Mouse (Mus musculus) liver, embryonic 12.5 days (tissue): ENCODE data around the gene Emid1. TPM values are rescaled to one million over a fixed set of nuclear protein-coding genes. Genes with fewer than 3 reads are reported as not detected.
A peak's percentile ranks its signal among the peaks of the same experiment; 100 is the strongest.

Source experiments
- ATAC-seq: fragments of 200-750 bp; cut with Nextera tagmentation; 2 replicates; pipeline ENCODE4 v1.8.0; 2017; ENCODE audit warnings: moderate number of reproducible peaks, mild to moderate bottlenecking, moderate library complexity
- H3K27ac ChIP-seq: fragments of 300-500 bp; sonication (generic); 2 replicates; pipeline ENCODE4 v1.5.1; 2016; ENCODE audit warnings: mild to moderate bottlenecking
- H3K27me3 ChIP-seq: fragments of 300-500 bp; sonication (generic); replicated peaks from 2 replicates; pipeline ENCODE4 v1.6.1; 2016; ENCODE audit warnings: mild to moderate bottlenecking, moderate library complexity
- H3K36me3 ChIP-seq: fragments of 300-500 bp; sonication (generic); 2 replicates; pipeline ENCODE4 v1.6.1; 2016; ENCODE audit warnings: mild to moderate bottlenecking, moderate library complexity
- H3K4me1 ChIP-seq: fragments of 300-500 bp; sonication (generic); 2 replicates; pipeline ENCODE4 v1.6.1; 2016
- H3K4me2 ChIP-seq: fragments of 300-500 bp; sonication (generic); 2 replicates; pipeline ENCODE4 v1.6.1; 2016; ENCODE audit warnings: mild to moderate bottlenecking, moderate library complexity
- H3K4me3 ChIP-seq: fragments of 300-500 bp; sonication (generic); 2 replicates; pipeline ENCODE4 v1.5.1; 2016; ENCODE audit warnings: mild to moderate bottlenecking, moderate library complexity
- H3K9ac ChIP-seq: fragments of 300-500 bp; sonication (generic); 2 replicates; pipeline ENCODE4 v1.6.1; 2016; ENCODE audit warnings: mild to moderate bottlenecking, moderate library complexity
- H3K9me3 ChIP-seq: fragments of 300-500 bp; sonication (generic); replicated peaks from 2 replicates; pipeline ENCODE4 v1.6.1; 2016; ENCODE audit warnings: mild to moderate bottlenecking, moderate library complexity
- WGBS: fragments of 180-500 bp; shearing (Covaris S2); methylation state at CpG from one replicate; pipeline ENCODE4 v1.1.7; 2016; ENCODE audit not compliant: insufficient replicate concordance; 5-methylcytosine and 5-hydroxymethylcytosine counted together
- polyA plus RNA-seq: library from polyadenylated mRNA; unstranded; fragments of >200 nt; fragmentation: Nextera tagmentation; extraction: Ambion mirVana; gene quantifications from 2 replicates; pipeline ENCODE4 v1.2.1, GENCODE M21; 2016

Gene Emid1
- 9.0 and 9.1 TPM in 2 replicates for polyA plus RNA-seq

DNA sequence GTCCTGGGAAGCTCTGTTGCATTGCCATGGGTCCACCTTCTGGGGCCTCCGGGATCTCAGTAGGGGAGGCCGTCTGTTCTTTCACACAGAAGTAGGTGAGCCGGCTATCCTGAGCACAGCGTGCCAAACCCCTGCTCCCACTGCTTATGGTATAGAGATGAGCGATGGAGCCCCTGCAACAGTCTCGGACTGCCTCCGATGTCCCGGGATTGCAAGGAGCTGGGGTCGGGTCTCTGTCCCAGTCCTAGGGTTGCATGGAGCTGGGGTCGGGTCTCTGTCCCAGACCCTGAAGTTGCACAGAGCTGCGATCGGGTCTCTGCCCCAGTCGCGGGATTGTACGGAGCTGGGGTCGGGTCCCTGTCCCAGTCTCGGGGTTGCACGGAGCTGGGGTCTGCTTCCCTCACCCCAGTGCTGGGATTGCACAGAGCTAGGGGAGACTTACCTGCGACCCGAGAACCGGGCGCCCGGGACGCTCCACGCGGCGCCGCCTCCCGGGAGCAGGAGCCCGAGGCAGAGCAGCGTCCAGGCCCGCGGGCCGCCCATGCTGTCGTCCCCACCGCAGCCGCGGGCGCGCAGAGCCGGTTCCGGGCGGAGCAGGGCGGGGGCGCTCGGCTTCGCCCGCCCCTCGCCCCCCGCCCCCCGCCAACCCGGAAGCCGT lies at the start of gene Emid1:
TSS of gene Emid1 (minus strand) at position 578 of the 658 bp plus-strand sequence.
- peak; percentile 31 for ATAC-seq
- Histone ChIP-seq H3K36me3 (no peaks in the 10 kb centered on the region), H3K27me3 (peaks cover 37% of the 10 kb centered on the region), H3K4me1 (peaks cover 52% of the 10 kb centered on the region), H3K9ac (peak within 1 kb of the TSS; percentile 64), H3K27ac (no peak within 1 kb of the TSS), H3K4me3 (peak within 1 kb of the TSS; percentile 58), H3K4me2 (peak within 1 kb of the TSS; percentile 80), H3K9me3 (no peaks in the 10 kb centered on the region)
- 4% methylated on average over 48 of the region's 53 CpGs for WGBS

DNA sequence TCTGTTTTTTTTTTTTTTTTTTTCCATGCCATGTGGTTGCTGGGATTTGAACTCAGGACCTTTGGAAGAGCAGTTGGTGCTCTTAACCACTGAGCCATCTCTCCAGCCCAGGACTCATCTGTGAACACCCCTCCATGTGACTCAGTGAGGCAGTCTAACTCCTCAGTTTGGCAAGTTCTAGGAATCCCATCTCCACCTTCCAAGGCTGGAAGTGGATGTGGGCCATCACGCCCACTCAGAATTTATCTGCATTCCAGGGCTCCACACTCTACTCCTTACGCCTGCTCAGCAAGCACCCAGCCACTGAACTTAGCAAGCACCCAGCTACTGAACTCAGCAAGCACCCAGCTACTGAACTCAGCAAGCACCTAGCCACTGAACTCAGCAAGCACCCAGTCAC lies 47.8 kb upstream of the Emid1 start:
- whole genome bisulfite sequencing = 63% methylated on average over 2 of the region's 2 CpGs
- Histone ChIP-seq H3K9me3 (no peaks in the 10 kb centered on the region), H3K4me3 (no peak overlapping the region), H3K4me1 (no peaks in the 10 kb centered on the region), H3K27ac (no peak overlapping the region), H3K27me3 (no peaks in the 10 kb centered on the region), H3K36me3 (no peaks in the 10 kb centered on the region), H3K4me2 (no peak overlapping the region), H3K9ac (no peak overlapping the region)
- no peak for ATAC-seq

DNA sequence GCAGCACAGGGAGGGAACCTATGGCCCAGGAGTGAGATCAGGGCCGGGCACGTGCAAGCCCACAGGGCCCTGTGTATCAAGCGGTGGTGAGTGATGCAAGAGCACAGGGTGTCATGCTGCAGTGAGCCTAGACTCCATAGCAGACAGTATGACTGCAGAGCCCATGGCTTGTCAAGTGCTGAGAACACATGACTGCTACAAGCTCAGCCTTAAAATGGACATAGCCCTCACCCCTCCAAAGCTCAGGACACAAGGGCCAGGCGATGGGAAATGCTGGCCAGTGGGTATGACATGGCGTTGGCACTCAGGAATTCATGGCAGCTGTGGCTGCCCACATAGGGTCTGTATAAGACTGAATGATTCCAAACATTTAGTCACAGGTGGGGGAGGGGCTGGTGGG lies 45.0 kb upstream of the Emid1 start:
- H3K4me1 ChIP-seq = peaks cover 10% of the 10 kb centered on the region; the same call in 1 of the 2 replicates

DNA sequence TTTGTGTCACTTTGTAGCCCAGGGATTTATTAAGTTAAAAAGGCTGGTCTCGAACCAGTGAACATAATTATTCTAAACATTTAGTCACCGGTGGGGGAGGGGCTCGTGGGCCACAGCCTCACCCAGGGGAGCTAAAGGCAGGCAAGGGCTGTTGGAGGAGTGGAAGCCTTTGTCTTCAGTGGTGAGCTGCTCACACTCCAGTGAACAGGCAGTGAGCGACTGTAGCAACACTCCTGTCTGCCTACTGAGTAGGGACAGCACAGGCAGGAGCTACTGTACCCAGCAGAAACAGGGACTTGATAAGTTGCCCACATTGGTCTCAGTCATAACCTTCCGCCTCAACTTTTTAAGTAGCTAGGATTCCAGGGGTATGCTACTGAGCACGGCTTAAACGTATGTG lies 44.5 kb upstream of the Emid1 start:
- Histone ChIP-seq H3K4me3 (no peak overlapping the region), H3K9ac (no peak overlapping the region), H3K36me3 (no peaks in the 10 kb centered on the region; the same call in 1 of the 2 replicates), H3K4me2 (no peak overlapping the region), H3K27me3 (no peaks in the 10 kb centered on the region), H3K27ac (no peak overlapping the region), H3K9me3 (no peaks in the 10 kb centered on the region), H3K4me1 (peaks cover 15% of the 10 kb centered on the region)
- WGBS = 62% methylated on average over 7 of the region's 7 CpGs
- no peak for ATAC-seq

More for the DNA sequence above, 45.0 kb upstream of the Emid1 start:
- no peak overlapping the region for H3K27ac ChIP-seq
- H3K4me2 ChIP-seq = no peak overlapping the region
- no peaks in the 10 kb centered on the region for H3K9me3 ChIP-seq
- 67% methylated on average over 5 of the region's 5 CpGs for WGBS
- no peaks in the 10 kb centered on the region; the same call in 1 of the 2 replicates for H3K36me3 ChIP-seq
- H3K4me3 ChIP-seq = no peak overlapping the region
- H3K9ac ChIP-seq = no peak overlapping the region
- peak; percentile 24; the same call in 1 of the 2 replicates for ATAC-seq
- no peaks in the 10 kb centered on the region for H3K27me3 ChIP-seq

DNA sequence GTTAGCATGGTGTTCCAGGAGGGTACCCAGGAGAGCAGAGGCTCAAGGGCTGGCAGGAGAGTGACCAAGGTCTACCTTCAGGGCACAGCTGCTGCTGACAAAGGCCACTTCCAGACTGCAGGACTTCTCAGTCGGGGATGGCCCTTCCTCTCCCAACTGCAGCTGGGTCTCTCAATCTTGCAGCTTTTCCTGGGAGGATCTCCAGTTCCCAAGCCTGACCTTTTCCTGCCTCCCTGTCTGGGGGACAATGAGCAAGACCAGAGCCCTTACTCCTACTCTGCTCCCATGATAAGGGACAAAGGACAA lies 41.5 kb upstream of the Emid1 start:
- H3K4me3 ChIP-seq = no peak overlapping the region
- WGBS = 53% methylated on average over 1 of the region's 1 CpGs
- no peak overlapping the region for H3K27ac ChIP-seq
- no peak overlapping the region for H3K9ac ChIP-seq
- H3K9me3 ChIP-seq = no peaks in the 10 kb centered on the region
- 0 out of 2 replicates have a peak, but pooled peaks cover 3% of the 10 kb centered on the region for H3K27me3 ChIP-seq
- peaks cover 15% of the 10 kb centered on the region for H3K4me1 ChIP-seq
- ATAC-seq = no peak
- no peak overlapping the region for H3K4me2 ChIP-seq
- H3K36me3 ChIP-seq = no peaks in the 10 kb centered on the region; the same call in 1 of the 2 replicates

DNA sequence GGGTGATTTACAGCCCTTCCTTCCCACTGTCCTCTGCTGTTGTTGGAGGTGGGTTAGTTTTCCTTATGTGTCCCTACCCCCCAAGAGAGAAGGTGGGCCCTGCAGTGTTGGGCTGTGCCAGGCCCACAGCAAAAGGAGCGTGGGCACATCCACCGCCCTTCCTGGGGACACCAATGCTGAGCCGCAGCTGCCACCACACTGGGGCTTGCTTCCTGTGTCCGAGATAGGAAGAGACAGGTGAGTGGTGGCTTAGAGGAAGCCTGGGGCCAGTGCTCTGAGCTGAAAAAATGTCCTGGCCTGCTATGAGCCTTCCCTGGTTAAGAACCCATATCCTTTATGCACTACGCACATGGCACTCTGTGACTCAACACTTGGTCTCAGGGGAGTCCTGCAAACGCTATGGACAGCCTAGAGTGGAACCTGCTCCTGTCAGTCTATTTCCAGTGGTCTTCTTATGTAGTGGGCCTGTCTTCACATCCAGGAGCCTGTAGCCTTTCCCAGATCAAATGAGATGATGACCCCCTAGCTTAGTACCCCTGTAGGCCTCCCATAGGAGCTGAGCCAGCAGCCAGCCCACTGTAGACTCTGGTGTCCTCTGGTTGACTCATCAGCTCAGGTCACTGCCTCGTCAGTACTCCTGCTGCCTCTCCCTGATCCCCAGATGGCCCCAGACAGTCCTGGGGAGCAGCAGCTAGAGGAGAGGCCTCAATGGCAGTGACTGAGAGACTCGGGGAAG lies 41.0 kb upstream of the Emid1 start:
- H3K4me2 ChIP-seq = no peak overlapping the region
- H3K9ac ChIP-seq = no peak overlapping the region
- peaks cover 15% of the 10 kb centered on the region for H3K4me1 ChIP-seq
- no peak overlapping the region for H3K4me3 ChIP-seq
- H3K36me3 ChIP-seq = no peaks in the 10 kb centered on the region; the same call in 1 of the 2 replicates
- 48% methylated on average over 8 of the region's 8 CpGs for WGBS
- H3K27ac ChIP-seq = no peak overlapping the region
- no peak for ATAC-seq
- 0 out of 2 replicates have a peak, but pooled peaks cover 3% of the 10 kb centered on the region for H3K27me3 ChIP-seq
- no peaks in the 10 kb centered on the region for H3K9me3 ChIP-seq

DNA sequence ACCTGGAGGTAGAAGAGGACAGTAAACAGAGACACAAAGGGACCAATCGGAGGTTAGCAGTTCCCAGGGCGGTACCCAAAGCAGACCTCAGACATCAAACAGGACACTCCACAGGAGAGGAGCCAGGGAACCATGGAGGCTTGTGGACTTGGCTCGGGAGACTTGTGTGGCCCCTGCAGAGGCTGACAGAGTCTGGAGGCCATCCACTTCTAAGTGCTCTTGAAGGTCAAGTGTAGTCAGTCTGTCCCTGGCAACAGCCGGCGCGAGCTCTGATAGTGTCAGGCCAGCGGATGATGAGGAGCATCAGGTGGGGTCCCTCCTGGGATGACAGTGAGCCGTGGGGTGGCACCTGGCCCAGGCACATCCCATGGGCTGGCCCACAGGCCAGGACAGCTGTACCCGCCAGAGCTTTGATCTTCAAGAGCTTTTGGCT lies 40.0 kb upstream of the Emid1 start:
- Histone ChIP-seq H3K27me3 (0 out of 2 replicates have a peak, but pooled peaks cover 3% of the 10 kb centered on the region), H3K4me1 (peaks cover 15% of the 10 kb centered on the region), H3K4me3 (no peak overlapping the region), H3K27ac (no peak overlapping the region), H3K9me3 (no peaks in the 10 kb centered on the region), H3K4me2 (no peak overlapping the region), H3K9ac (no peak overlapping the region), H3K36me3 (no peaks in the 10 kb centered on the region; the same call in 1 of the 2 replicates)
- 61% methylated on average over 9 of the region's 9 CpGs for WGBS
- ATAC-seq = peak; percentile 21; the same call in 1 of the 2 replicates

DNA sequence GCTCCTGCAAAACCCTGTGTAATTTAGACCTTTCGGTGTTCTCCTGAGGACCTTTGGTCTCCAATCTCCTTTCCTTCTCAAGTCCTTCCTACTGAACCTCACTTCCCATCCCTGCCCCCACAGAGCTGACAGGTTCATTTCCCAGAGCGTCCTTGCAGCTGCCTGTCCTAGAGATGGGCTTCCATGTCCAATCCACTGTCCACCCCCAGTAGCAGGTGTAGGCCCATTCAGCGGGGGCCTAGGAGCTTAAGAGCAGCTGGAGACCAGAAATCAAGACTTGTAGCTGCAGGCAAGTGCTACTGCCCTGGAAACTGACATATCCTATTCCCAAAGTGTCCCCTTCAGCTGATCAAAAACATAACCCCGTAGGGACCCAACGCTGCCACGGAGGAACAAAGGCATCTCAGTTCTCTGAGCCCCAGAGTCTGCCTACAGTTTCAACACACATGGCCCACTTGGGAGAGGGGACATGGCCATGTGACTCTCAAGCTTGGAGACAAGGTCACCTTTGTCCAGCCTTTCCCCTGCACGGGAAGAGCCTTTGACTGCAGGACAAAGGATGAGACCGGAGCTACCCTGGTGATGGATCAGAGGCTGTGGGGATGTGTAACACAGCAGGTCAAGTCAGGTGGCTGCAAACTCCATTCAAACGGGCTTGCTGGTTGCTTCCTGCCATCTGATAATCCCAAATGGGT lies 37.3 kb upstream of the Emid1 start:
- WGBS = 64% methylated on average over 9 of the region's 9 CpGs
- Histone ChIP-seq H3K36me3 (no peaks in the 10 kb centered on the region), H3K9ac (no peak overlapping the region), H3K4me1 (peaks cover 15% of the 10 kb centered on the region), H3K27ac (no peak overlapping the region), H3K4me3 (no peak overlapping the region), H3K9me3 (no peaks in the 10 kb centered on the region), H3K4me2 (no peak overlapping the region), H3K27me3 (0 out of 2 replicates have a peak, but pooled peaks cover 3% of the 10 kb centered on the region)
- ATAC-seq = no peak

DNA sequence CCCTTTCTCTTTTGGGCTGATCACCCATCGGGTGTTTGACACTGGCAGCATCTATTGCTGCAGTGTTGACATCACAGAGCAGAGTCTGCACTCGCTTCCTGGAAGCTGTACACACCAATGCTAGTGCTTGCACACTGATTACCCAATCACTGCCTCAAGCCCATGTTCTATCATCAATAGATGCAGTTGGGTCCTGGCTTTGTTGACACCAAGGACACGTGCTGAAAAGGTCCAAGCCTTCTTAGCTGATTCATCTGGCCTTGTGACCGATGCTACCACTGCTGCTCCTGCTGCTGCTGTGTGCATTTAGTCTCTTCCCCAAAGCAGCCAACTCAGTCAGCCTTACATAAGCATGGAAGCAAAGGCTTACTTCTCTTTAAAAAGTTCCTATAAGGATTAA lies 36.1 kb upstream of the Emid1 start:
- 0 out of 2 replicates have a peak, but pooled peaks cover 3% of the 10 kb centered on the region for H3K27me3 ChIP-seq
- no peak overlapping the region for H3K4me3 ChIP-seq
- H3K4me2 ChIP-seq = no peak overlapping the region
- no peak overlapping the region for H3K27ac ChIP-seq
- no peak overlapping the region for H3K9ac ChIP-seq
- H3K36me3 ChIP-seq = no peaks in the 10 kb centered on the region
- no peaks in the 10 kb centered on the region for H3K9me3 ChIP-seq
- 56% methylated on average over 4 of the region's 4 CpGs for WGBS
- ATAC-seq = no peak
- peaks cover 11% of the 10 kb centered on the region for H3K4me1 ChIP-seq

DNA sequence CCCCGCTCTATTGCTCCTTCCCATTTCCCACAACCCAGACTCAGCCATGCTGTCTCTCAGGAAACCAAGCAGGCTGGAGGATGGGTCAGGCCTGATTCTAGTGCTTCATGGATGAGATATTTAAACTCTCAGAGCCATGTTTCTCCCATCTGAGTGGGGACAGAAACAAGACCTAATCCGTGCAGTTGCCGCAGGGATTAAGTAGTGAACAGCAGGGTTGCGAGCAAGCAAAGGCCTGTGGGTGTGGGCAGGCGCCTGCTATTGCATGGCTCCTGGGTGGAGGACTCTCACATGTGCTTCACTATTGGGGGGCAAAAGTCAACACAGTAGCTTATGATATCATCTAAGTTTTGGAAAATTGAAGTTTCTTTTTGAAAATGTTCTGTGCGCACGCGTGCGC lies 32.8 kb upstream of the Emid1 start:
- ATAC-seq = no peak
- Histone ChIP-seq H3K27me3 (no peaks in the 10 kb centered on the region), H3K4me1 (no peaks in the 10 kb centered on the region), H3K27ac (no peak overlapping the region), H3K36me3 (no peaks in the 10 kb centered on the region), H3K9me3 (no peaks in the 10 kb centered on the region), H3K4me3 (no peak overlapping the region), H3K4me2 (no peak overlapping the region), H3K9ac (no peak overlapping the region)
- WGBS = 84% methylated on average over 9 of the region's 9 CpGs

DNA sequence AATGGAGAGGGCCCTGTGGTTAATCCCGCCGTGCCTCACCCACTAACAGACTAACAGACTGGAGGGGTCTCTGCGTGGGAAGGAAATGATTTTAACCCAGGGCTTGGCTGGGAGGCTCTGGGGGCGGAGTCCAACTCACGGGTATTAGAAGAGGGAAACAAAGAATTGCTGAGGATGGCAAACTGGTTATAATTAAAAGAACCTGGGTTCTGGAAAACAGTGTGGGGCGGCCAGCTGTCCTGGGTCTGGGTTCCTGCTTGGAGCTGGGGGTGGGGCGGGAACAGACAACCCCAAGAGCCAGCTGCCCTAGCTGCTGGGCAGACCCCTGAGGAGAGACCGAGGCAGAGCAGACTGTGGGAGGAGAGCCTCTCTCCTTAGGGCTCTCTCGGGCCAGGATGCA lies 32.2 kb upstream of the Emid1 start:
- no peak for ATAC-seq
- 46% methylated on average over 9 of the region's 9 CpGs for WGBS

DNA sequence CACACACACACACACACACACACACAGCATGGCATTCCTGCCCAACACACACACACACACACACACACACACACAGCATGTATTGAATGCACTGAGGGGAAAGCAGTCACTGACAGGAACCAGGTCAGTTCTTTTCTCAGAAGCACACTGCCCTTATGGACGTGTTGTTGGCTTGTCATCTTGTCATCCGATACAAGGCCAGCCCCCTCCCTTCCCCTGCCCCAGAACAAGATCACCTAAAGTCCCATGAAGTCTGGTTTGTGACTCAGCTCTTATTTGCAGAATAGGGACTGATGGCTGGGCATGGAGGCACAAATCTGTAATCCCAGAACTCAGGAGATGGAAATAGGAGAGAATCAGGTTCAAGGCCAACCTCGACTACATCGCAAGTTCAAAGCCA lies 30.8 kb upstream of the Emid1 start:
- Histone ChIP-seq H3K4me3 (no peak overlapping the region), H3K36me3 (no peaks in the 10 kb centered on the region), H3K9ac (no peak overlapping the region), H3K27me3 (no peaks in the 10 kb centered on the region), H3K4me1 (no peaks in the 10 kb centered on the region), H3K27ac (no peak overlapping the region), H3K4me2 (no peak overlapping the region), H3K9me3 (no peaks in the 10 kb centered on the region)
- 61% methylated on average over 4 of the region's 4 CpGs for WGBS
- no peak for ATAC-seq

More for the DNA sequence above, 32.2 kb upstream of the Emid1 start:
- Histone ChIP-seq H3K9ac (no peak overlapping the region), H3K36me3 (no peaks in the 10 kb centered on the region), H3K4me2 (no peak overlapping the region), H3K9me3 (no peaks in the 10 kb centered on the region), H3K27me3 (no peaks in the 10 kb centered on the region), H3K4me3 (no peak overlapping the region), H3K27ac (no peak overlapping the region), H3K4me1 (no peaks in the 10 kb centered on the region)
